Mouse (Mus musculus) C2C12 (cell line): ENCODE data around the gene Ret. TPM values are rescaled to one million over a fixed set of nuclear protein-coding genes. Genes with fewer than 3 reads are reported as not detected.
A peak's percentile ranks its signal among the peaks of the same experiment; 100 is the strongest.

Experiments used
- H3K27me3 ChIP-seq: one replicate; pipeline ENCODE4 v1.6.1; 2011; ENCODE audit not compliant: control insufficient read depth, insufficient read depth, insufficient read length
- H3K36me3 ChIP-seq: one replicate; pipeline ENCODE4 v1.6.1; 2011; ENCODE audit not compliant: control insufficient read depth, insufficient read depth
- H3K4me3 ChIP-seq: one replicate; pipeline ENCODE4 v1.5.1; 2011; ENCODE audit warnings: mild to moderate bottlenecking, control low read depth; ENCODE audit not compliant: poor library complexity, insufficient read depth, severe bottlenecking
- H3K79me2 ChIP-seq: one replicate; pipeline ENCODE4 v1.6.1; 2011; ENCODE audit not compliant: control insufficient read depth, insufficient read depth
- H3K79me3 ChIP-seq: one replicate; pipeline ENCODE4 v1.6.1; 2011; ENCODE audit warnings: low read depth, control low read depth
- H3ac ChIP-seq: one replicate; pipeline ENCODE3; 2011; ENCODE audit warnings: low read depth; ENCODE audit not compliant: control insufficient read depth, insufficient read length
- CEBPB ChIP-seq: IDR thresholded peaks from one replicate; pipeline ENCODE4 v1.6.1; 2011; ENCODE audit warnings: low read depth, mild to moderate bottlenecking, control low read depth, moderate library complexity
- CTCF ChIP-seq: IDR thresholded peaks from one replicate; pipeline ENCODE4 v1.5.1; 2011; ENCODE audit not compliant: control insufficient read depth, insufficient read depth, insufficient read length
- FOSL1 ChIP-seq: IDR thresholded peaks from one replicate; pipeline ENCODE4 v1.8.0; 2011; ENCODE audit warnings: mild to moderate bottlenecking, low read length; ENCODE audit not compliant: poor library complexity, insufficient read depth, severe bottlenecking
- MAX ChIP-seq: IDR thresholded peaks from one replicate; pipeline ENCODE4 v1.6.1; 2011; ENCODE audit warnings: mild to moderate bottlenecking, control low read depth
- MYOD1 ChIP-seq: IDR thresholded peaks from one replicate; pipeline ENCODE4 v1.6.1; 2011; ENCODE audit warnings: low read depth; ENCODE audit not compliant: control insufficient read depth, insufficient read length
- MYOG ChIP-seq: IDR thresholded peaks from one replicate; pipeline ENCODE4 v1.6.1; 2011; ENCODE audit not compliant: control insufficient read depth, insufficient read length; ENCODE audit errors: extremely low read depth
- USF1 ChIP-seq: IDR thresholded peaks from one replicate; pipeline ENCODE4 v1.6.1; 2011; ENCODE audit warnings: low read depth, mild to moderate bottlenecking, control low read depth, moderate library complexity
- polyA plus RNA-seq: library from polyadenylated mRNA; unstranded; fragments of >200 nt; fragmentation: generic; extraction: Trizol; gene quantifications from one replicate; pipeline ENCODE4 v1.2.1, GENCODE M21; 2012; ENCODE audit warnings: missing spikeins

Gene Ret
- polyA plus RNA-seq, 1 experiment: 0.25 TPM

DNA sequence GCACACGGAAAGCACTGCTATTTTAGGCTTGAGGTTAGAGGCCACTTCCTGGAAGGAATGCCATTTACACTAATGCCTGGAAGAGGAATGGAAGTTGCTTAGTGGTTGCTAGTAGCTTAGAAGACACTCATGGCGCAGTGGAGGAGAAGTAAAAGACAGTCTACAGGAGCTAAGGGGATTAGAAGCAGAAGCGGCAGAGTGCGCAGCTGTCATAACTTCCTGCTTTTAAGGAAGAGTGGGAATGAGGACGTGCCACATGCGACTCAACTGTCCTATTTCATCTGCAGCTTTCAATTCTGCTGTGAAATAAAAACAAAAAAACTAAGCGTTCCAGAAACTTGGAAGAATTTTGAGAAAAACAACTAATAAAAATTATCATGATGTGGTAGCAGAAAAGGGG, 70.3 kb downstream of the Ret start:
- peaks cover 29% of the 10 kb centered on the region for H3K36me3 ChIP-seq
- H3K27me3 ChIP-seq: no peaks in the 10 kb centered on the region
- TF ChIP-seq CTCF (no peak), MAX (no peak), CEBPB (no peak), USF1 (no peak), MYOG (no peak), FOSL1 (no peak)
- no peak overlapping the region for H3K4me3 ChIP-seq
- peaks cover 30% of the 10 kb centered on the region for H3K79me2 ChIP-seq
- peaks cover 14% of the 10 kb centered on the region for H3K79me3 ChIP-seq
- H3ac ChIP-seq: no peak overlapping the region

- Histone ChIP-seq H3K79me3 (peaks cover 8% of the 10 kb centered on the region), H3K4me3 (no peak overlapping the region), H3ac (no peak overlapping the region), H3K27me3 (no peaks in the 10 kb centered on the region), H3K36me3 (peaks cover 34% of the 10 kb centered on the region), H3K79me2 (peaks cover 24% of the 10 kb centered on the region)
- peak; percentile 22 for TF ChIP-seq MAX
- peak; percentile 84 for TF ChIP-seq USF1
- TF ChIP-seq MYOG: no peak
Observed at GRCm38 (mm10) chr6:118126577-118126976, 70.9 kb downstream of the Ret start.

- H3K27me3 ChIP-seq: no peaks in the 10 kb centered on the region
- H3K79me3 ChIP-seq: no peaks in the 10 kb centered on the region
- H3K4me3 ChIP-seq: no peak overlapping the region
- peaks cover 9% of the 10 kb centered on the region for H3K79me2 ChIP-seq
- no peak overlapping the region for H3ac ChIP-seq
- peaks cover 59% of the 10 kb centered on the region for H3K36me3 ChIP-seq
- TF ChIP-seq CEBPB: no peak
- TF ChIP-seq FOSL1: no peak
- no peak for TF ChIP-seq MYOD1
Observed at GRCm38 (mm10) chr6:118122767-118123166, 74.8 kb downstream of the Ret start.

DNA sequence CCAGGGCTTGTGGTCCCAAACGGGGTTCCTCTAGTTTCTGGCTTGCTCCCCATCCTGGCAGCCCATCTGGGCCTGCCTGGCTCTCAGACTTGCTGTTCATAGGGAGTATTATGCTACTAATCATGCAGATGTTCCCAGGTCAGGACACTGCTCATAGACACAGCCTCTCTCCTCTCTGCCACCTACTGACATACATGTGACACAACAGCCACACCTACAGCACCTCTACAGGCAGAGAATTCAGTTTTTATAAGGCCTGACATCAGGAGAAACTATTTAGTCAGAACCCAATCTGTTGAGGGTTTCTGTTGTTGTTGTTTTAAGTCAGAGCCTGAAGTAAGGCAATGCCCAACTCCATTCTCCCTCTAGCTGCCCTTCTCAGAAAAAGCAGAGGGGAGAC, 85.7 kb downstream of the Ret start:
- Histone ChIP-seq H3K4me3 (no peak overlapping the region), H3K27me3 (no peaks in the 10 kb centered on the region), H3K36me3 (peaks cover 33% of the 10 kb centered on the region), H3K79me2 (no peaks in the 10 kb centered on the region), H3ac (no peak overlapping the region), H3K79me3 (no peaks in the 10 kb centered on the region)
- TF ChIP-seq CEBPB (no peak), MAX (no peak), MYOD1 (no peak), USF1 (no peak), MYOG (no peak), CTCF (no peak), FOSL1 (no peak)

Other genes starting within 250 kb of the Ret start
- 0.09 TPM for gene Rasgef1a, start 186.3 kb downstream of the Ret start, polyA plus RNA-seq
- 4.6 TPM for gene Csgalnact2, start 58.6 kb downstream of the Ret start, polyA plus RNA-seq
- gene Bms1, start 221.8 kb upstream of the Ret start, polyA plus RNA-seq: 20.5 TPM